In genomic region chr11:78587677-78588076, GRCm38 (mm10) we compare ENCODE assay signal across 5 mouse cellular contexts. TPM values are rescaled to one million over a fixed set of nuclear protein-coding genes. Genes with fewer than 3 reads are reported as not detected.
A peak's percentile ranks its signal among the peaks of the same experiment; 100 is the strongest.
DNase-seq lines count a peak whose midpoint lies in the region; ATAC-seq and TF ChIP-seq lines count a peak whose summit lies in the region.
"Not testable (repeated sequence)": the region's sequence is repeated elsewhere in the genome, so short reads cannot be mapped to it uniquely, and the experiment has no call there.

No protein-coding gene starts in this region.

- DNase-seq in MEL (ENCODE audit: low read depth, low spot score); forebrain, postnatal 0 days; hindbrain, postnatal 0 days (ENCODE audit: low spot score); layer of hippocampus, adult 2 months (ENCODE audit: low spot score in 2 of 2); lung, postnatal 0 days (ENCODE audit: low spot score): not testable (repeated sequence)

- not testable (repeated sequence) for H3K9ac ChIP-seq in MEL (ENCODE audit: control insufficient read depth, low read depth, low read length, poor library complexity, severe bottlenecking); forebrain, postnatal 0 days; hindbrain, postnatal 0 days (replicated peaks; ENCODE audit: low read length); lung, postnatal 0 days (replicated peaks; ENCODE audit: low read depth)

- H3K4me1 ChIP-seq in MEL (ENCODE audit: control insufficient read depth in 1 of 2, insufficient read depth in 2 of 2, low read length in 2 of 2); forebrain, postnatal 0 days (ENCODE audit: insufficient read depth); hindbrain, postnatal 0 days (ENCODE audit: insufficient read depth, low read length); lung, postnatal 0 days (ENCODE audit: insufficient read depth, low read depth, low read length): not testable (repeated sequence)

- TF ChIP-seq EP300 in MEL (IDR thresholded peaks at IDR 0.05; ENCODE audit: low read depth in 1 of 2, low read length in 2 of 2); lung, postnatal 0 days (IDR thresholded peaks at IDR 0.05): not testable (repeated sequence)

- H3K27me3 ChIP-seq in MEL (ENCODE audit: control insufficient read depth in 1 of 2, insufficient read depth in 2 of 2, low read length in 2 of 2); forebrain, postnatal 0 days (ENCODE audit: insufficient read depth, low read length); hindbrain, postnatal 0 days (ENCODE audit: insufficient read depth, low read length); lung, postnatal 0 days (replicated peaks; ENCODE audit: insufficient read depth, low read length): not testable (repeated sequence)

- not testable (repeated sequence) for H3K36me3 ChIP-seq in MEL (ENCODE audit: control insufficient read depth in 1 of 2, insufficient read depth in 2 of 2, low read length in 2 of 2); hindbrain, postnatal 0 days (ENCODE audit: insufficient read depth, low read length)
- H3K36me3 ChIP-seq in forebrain, postnatal 0 days (ENCODE audit: insufficient read depth) = peaks cover 14% of the 10 kb centered on the region
- peaks cover 11% of the 10 kb centered on the region for H3K36me3 ChIP-seq in lung, postnatal 0 days (ENCODE audit: insufficient read depth, low read length)

- not testable (repeated sequence) for H3K9me3 ChIP-seq in MEL (replicated peaks; ENCODE audit: insufficient read depth, low read length); forebrain, postnatal 0 days (ENCODE audit: low read length); hindbrain, postnatal 0 days (ENCODE audit: low read length); lung, postnatal 0 days (ENCODE audit: low read length)

- H3K27ac ChIP-seq in MEL (ENCODE audit: control insufficient read depth, low read depth, low read length); forebrain, postnatal 0 days (ENCODE audit: low read depth, low read length); hindbrain, postnatal 0 days; layer of hippocampus, adult 2 months; lung, postnatal 0 days (ENCODE audit: low read length): not testable (repeated sequence)

- WGBS in forebrain, postnatal 0 days = 97% methylated on average over 1 of the region's 1 CpGs
- 96% methylated on average over 1 of the region's 1 CpGs for WGBS in hindbrain, postnatal 0 days
- WGBS in lung, postnatal 0 days = 85% methylated on average over 1 of the region's 1 CpGs

- H3K4me2 ChIP-seq in forebrain, postnatal 0 days (ENCODE audit: low read depth); hindbrain, postnatal 0 days (ENCODE audit: low read depth, low read length); lung, postnatal 0 days (replicated peaks; ENCODE audit: low read depth, low read length): not testable (repeated sequence)

- not testable (repeated sequence) for H3K79me2 ChIP-seq in MEL (ENCODE audit: control insufficient read depth, insufficient read depth, low read length, poor library complexity)

- TF ChIP-seq CTCF in MEL (IDR thresholded peaks at IDR 0.05 in 2 of 3, conservative IDR thresholded peaks at IDR 0.05 in 1 of 3; ENCODE audit: control insufficient read depth in 1 of 3, insufficient read depth in 1 of 3, low read depth in 2 of 3, low read length in 3 of 3, poor library complexity in 1 of 3, severe bottlenecking in 1 of 3) = peak in 1 of 3 experiments; percentile 51; a peak in 2 of 6 replicates
- peak; percentile 37 for TF ChIP-seq CTCF in forebrain, postnatal 0 days (IDR thresholded peaks at IDR 0.05; ENCODE audit: low read depth)
- peak; percentile 26; the same call in 1 of the 2 replicates for TF ChIP-seq CTCF in hindbrain, postnatal 0 days (IDR thresholded peaks at IDR 0.05; ENCODE audit: low read depth)
- peak; percentile 60 for TF ChIP-seq CTCF in layer of hippocampus, adult 2 months (conservative IDR thresholded peaks at IDR 0.05)
- peak; percentile 10 for TF ChIP-seq CTCF in lung, postnatal 0 days (IDR thresholded peaks at IDR 0.05)

- TF ChIP-seq POLR2A in MEL (IDR thresholded peaks at IDR 0.05; ENCODE audit: control insufficient read depth in 1 of 2, insufficient read depth in 1 of 2, low read depth in 1 of 2, low read length in 2 of 2, poor library complexity in 1 of 2) = not testable (repeated sequence)

- ATAC-seq in forebrain, postnatal 0 days; hindbrain, postnatal 0 days; lung, postnatal 0 days: not testable (repeated sequence)

- TF ChIP-seq RAD21 in MEL (IDR thresholded peaks at IDR 0.05; ENCODE audit: low read depth, low read length) = peak; percentile 57

- not testable (repeated sequence) for H3K4me3 ChIP-seq in MEL (ENCODE audit: control insufficient read depth in 1 of 2, insufficient read depth in 1 of 2, low read depth in 2 of 2, low read length in 2 of 2); forebrain, postnatal 0 days (ENCODE audit: low read depth, low read length); hindbrain, postnatal 0 days (ENCODE audit: low read length); layer of hippocampus, adult 2 months; lung, postnatal 0 days (ENCODE audit: low read depth, low read length)

TF ChIP-seq in MEL, 35 proteins besides CTCF, POLR2A, EP300 and RAD21:
- TF ChIP-seq MYC (IDR thresholded peaks at IDR 0.05; ENCODE audit: low read depth, low read length) (0 out of 2 replicates have a peak, but pooled peaks have one; percentile 62), SMC3 (IDR thresholded peaks at IDR 0.05; ENCODE audit: low read depth, low read length) (peak; percentile 55), SIN3A (IDR thresholded peaks at IDR 0.05; ENCODE audit: low read length) (0 out of 2 replicates have a peak, but pooled peaks have one; percentile 29), ZC3H11A (IDR thresholded peaks at IDR 0.05; ENCODE audit: low read depth, low read length) (peak; percentile 45)

RNA-seq across cellular contexts. Expression of gene Tmem97, which starts 37.1 kb away (rescaled TPM):
- total RNA-seq in MEL (2012; rRNA removed) = 204 and 207 TPM in 2 replicates
- polyA plus RNA-seq in MEL (2012; ENCODE audit: insufficient read depth in 1 of 2, insufficient read length in 2 of 2, low read depth in 1 of 2, low replicate concordance in 2 of 2, missing spikeins in 1 of 2) = 100 to 1,000 TPM; 166 to 215 TPM
- total RNA-seq in forebrain, postnatal 0 days (2014; rRNA removed) = 32.7 and 33.9 TPM in 2 replicates
- 37.1 and 42.1 TPM in 2 replicates for polyA plus RNA-seq in forebrain, postnatal 0 days (2015; fragmentation: Nextera tagmentation; extraction: Ambion mirVana)
- total RNA-seq in hindbrain, postnatal 0 days (2014; rRNA removed) = 39.0 and 44.5 TPM in 2 replicates
- 42.8 and 43.5 TPM in 2 replicates for polyA plus RNA-seq in hindbrain, postnatal 0 days (2015; fragmentation: Nextera tagmentation; extraction: Ambion mirVana)
- total RNA-seq in layer of hippocampus, adult 2 months (2021) = 10 to 100 TPM; 10.6 to 12.2 TPM
- 36.0 and 46.0 TPM in 2 replicates for polyA plus RNA-seq in lung, postnatal 0 days (2015; fragmentation: Nextera tagmentation; extraction: Ambion mirVana)

RNA-seq across cellular contexts. Expression of gene Ift20, which starts 51.5 kb away (rescaled TPM):
- 153 and 196 TPM in 2 replicates for total RNA-seq in MEL (2012; rRNA removed)
- polyA plus RNA-seq in MEL (2012; ENCODE audit: insufficient read depth in 1 of 2, insufficient read length in 2 of 2, low read depth in 1 of 2, low replicate concordance in 2 of 2, missing spikeins in 1 of 2) = 100 to 1,000 TPM in 1 of 2 experiments, not detected in 1; 128 TPM
- 106 and 119 TPM in 2 replicates for total RNA-seq in forebrain, postnatal 0 days (2014; rRNA removed)
- 124 and 140 TPM in 2 replicates for polyA plus RNA-seq in forebrain, postnatal 0 days (2015; fragmentation: Nextera tagmentation; extraction: Ambion mirVana)
- 96.2 and 109 TPM in 2 replicates for total RNA-seq in hindbrain, postnatal 0 days (2014; rRNA removed)
- 123 and 136 TPM in 2 replicates for polyA plus RNA-seq in hindbrain, postnatal 0 days (2015; fragmentation: Nextera tagmentation; extraction: Ambion mirVana)
- 10 to 100 TPM; 77.7 to 80.2 TPM for total RNA-seq in layer of hippocampus, adult 2 months (2021)
- polyA plus RNA-seq in lung, postnatal 0 days (2015; fragmentation: Nextera tagmentation; extraction: Ambion mirVana) = 216 and 222 TPM in 2 replicates

RNA-seq across cellular contexts. Expression of gene Tnfaip1, which starts 51.5 kb away (rescaled TPM):
- 3.9 and 4.7 TPM in 2 replicates for total RNA-seq in MEL (2012; rRNA removed)
- polyA plus RNA-seq in MEL (2012; ENCODE audit: insufficient read depth in 1 of 2, insufficient read length in 2 of 2, low read depth in 1 of 2, low replicate concordance in 2 of 2, missing spikeins in 1 of 2) = 1 to 10 TPM in 1 of 2 experiments, not detected in 1; 7.4 TPM
- 38.9 and 42.7 TPM in 2 replicates for total RNA-seq in forebrain, postnatal 0 days (2014; rRNA removed)
- polyA plus RNA-seq in forebrain, postnatal 0 days (2015; fragmentation: Nextera tagmentation; extraction: Ambion mirVana) = 54.6 and 66.3 TPM in 2 replicates
- total RNA-seq in hindbrain, postnatal 0 days (2014; rRNA removed) = 36.6 and 46.2 TPM in 2 replicates
- 56.1 and 56.2 TPM in 2 replicates for polyA plus RNA-seq in hindbrain, postnatal 0 days (2015; fragmentation: Nextera tagmentation; extraction: Ambion mirVana)
- total RNA-seq in layer of hippocampus, adult 2 months (2021) = 10 to 100 TPM; 29.9 to 31.3 TPM
- polyA plus RNA-seq in lung, postnatal 0 days (2015; fragmentation: Nextera tagmentation; extraction: Ambion mirVana) = 93.3 and 96.6 TPM in 2 replicates
